Mouse (Mus musculus) right cerebral cortex, postnatal 36 days (tissue): ENCODE data around the gene Tep1.
A peak's percentile ranks its signal among the peaks of the same experiment; 100 is the strongest.
"Not testable (repeated sequence)": the region's sequence is repeated elsewhere in the genome, so short reads cannot be mapped to it uniquely, and the experiment has no call there.

ENCODE experiments used
- DNase-seq, 2 experiments: peaks; one replicate each; pipeline ENCODE4 v3.0.0; 2022; ENCODE audit warnings: low spot score in 2 of 2, mixed read lengths in 1 of 2

Gene Tep1

DNA sequence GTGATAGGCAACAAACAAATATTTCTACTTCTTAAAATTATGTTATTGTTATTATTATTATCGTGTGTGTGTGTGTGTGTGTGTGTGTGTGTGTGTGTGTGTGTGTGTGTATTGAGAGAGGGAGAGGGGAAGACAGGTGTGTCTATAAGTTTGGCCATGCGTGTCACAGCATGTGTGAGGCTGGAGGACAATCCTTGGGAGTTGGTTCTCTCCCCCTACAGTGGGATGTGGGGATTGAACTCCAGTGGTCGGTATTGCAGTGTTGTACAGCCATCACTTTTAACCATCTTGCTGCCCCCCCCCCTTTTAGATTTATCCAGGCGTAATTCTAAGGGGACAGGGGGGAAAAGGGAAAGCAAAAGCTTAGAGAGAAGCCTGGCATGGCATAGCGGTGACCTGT lies 1.7 kb downstream of the Tep1 start:
- DNase-seq, result no peak

DNA sequence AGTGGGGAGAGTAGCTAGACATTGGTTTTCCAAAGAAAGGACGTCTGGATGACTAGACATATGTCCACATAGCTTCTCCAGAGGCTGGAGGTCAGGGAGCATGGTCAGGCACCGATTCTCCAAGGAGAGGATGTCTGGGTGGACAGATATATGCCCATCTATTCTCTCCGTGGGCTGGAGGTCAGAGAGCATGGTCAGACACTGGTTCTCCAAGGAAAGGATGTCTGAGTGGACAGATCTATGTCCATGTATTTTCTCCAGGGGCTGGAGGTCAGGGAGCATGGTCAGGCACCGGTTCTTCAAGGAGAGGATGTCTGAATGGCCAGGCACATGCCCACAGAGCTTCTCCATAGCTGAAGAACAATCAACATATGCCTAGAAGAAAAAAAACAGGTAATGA lies 2.1 kb downstream of the Tep1 start:
- no peak for DNase-seq

DNA sequence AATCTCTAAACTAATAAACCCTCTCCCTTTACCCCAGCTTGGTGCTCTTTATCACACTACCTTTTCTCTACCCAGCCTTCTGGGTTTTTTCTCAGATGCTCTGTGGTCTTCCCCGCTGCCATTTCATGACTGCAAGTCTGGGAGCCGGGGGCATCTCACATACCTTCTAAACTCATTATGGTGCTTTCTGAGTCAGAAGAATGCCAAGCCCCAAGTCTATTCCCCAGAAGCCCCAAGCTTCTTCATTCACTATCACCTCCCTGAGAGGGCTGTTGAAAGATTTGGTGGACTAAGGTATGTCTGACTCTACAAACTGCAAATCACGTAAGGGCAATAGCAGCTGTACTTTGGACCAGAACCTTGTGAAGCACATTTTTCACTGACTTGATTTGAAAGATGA lies 3.4 kb downstream of the Tep1 start:
- no peak for DNase-seq

DNA sequence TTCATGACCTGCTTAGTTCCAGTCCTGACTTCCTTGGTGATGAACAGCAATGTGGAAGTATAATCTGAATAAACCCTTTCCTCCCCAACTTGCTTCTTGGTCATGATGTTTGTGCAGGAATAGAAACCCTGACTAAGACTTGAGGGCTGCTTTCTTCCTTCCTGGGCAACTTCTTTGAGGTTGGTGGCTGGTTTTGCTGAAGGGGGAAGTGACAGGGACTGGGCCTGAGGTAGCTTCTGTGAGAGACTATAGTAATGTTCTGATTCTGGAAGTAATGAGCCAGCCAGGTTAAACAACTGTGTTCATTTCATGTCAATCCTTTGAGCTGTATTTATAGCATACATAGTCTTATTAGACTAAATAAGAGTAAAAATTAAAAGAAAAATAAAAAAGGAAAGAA lies 5.4 kb downstream of the Tep1 start:
- not testable (repeated sequence) for DNase-seq

GRCm38 (mm10) chr14:50862641-50863040 lies 7.7 kb downstream of the Tep1 start:
- DNase-seq, result no peak

GRCm38 (mm10) chr14:50855788-50856187 lies 14.6 kb downstream of the Tep1 start:
- no peak for DNase-seq

DNA sequence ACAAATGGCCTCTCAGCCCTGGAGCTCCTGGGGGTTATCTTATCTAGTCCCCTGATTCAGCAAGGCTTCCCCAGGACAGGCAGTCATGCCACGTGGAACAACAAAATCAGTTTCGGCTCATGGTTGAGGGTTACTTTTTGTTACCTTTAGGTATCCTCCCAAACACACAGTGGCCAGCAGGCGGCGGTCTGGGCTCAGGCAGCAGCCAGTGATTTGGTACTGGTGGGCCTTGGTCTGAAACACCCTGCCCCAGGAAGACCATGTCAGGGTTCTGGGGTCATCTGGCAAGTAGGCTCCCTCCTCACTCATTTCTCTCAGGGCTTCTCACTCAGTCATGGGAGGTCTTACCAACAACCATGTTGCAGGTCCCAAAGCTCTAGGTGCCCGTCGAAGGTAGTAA lies 33.1 kb downstream of the Tep1 start:
- no peak for DNase-seq

DNA sequence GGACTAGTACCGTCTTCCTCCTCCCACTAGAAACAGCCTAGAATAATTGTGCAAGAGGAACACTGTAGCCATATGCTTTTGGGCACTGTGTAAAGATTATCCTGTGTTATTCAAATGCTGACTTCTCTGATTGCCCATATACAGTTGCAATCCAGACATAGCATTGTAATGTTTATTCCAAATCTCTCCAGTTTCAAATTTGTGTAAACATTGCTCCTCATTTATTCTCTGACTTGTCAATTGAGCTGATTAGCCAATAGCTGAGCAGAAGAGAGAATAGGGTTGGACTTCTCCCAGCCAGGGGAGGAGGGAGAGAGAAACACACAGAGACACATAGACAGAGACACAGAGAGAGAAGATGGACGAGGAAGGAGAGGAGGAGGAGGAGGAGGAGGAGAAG lies 35.9 kb downstream of the Tep1 start:
- no peak for DNase-seq

- no peak for DNase-seq
Observed at GRCm38 (mm10) chr14:50833964-50834363, 36.4 kb downstream of the Tep1 start.

- no peak for DNase-seq
Observed at GRCm38 (mm10) chr14:50829878-50830277, 40.5 kb downstream of the Tep1 start.

GRCm38 (mm10) chr14:50826579-50826978 lies 43.8 kb downstream of the Tep1 start:
- DNase-seq, result peak in 1 of 2 experiments; percentile 19

DNA sequence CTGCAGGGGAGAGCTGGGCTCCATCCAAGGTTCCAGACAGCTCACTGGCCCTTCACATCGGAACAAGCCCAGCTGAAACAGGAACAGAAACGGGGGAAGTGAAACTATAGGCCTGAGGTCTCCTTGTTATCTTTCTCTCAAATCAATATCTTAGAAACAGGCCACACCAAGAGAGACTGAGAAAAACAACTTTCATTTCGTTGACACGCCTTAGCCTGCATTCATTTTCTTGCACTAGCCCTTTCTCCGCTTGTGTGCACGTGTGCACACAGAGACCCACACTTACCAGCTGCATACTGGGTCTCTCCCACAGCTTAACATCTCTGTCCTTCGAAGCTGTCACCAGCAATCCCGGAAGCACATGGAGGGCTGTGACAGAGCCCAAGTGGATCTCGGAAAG lies 46.1 kb downstream of the Tep1 start:
- no peak for DNase-seq

DNA sequence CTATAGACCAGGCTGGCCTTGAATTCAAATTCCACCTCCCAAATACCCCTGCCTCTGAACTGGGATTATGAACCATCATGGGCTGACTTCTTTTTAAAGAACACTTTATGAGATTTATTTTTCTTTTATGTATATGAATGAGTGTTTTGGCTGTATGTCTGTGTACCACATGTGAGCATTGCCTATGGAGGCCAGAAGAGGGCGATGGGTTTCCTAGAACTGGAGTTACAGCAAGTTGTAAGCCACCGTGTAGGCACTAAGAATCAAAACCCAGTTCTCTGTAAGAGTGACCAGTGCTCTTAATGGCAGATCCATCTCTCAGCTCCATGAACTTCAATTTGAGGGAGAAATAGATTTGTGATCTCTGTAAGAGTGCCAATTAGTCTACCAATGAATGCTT lies 47.1 kb downstream of the Tep1 start:
- DNase-seq, result no peak

GRCm38 (mm10) chr14:50813060-50813459 lies 57.3 kb downstream of the Tep1 start:
- no peak for DNase-seq

DNA sequence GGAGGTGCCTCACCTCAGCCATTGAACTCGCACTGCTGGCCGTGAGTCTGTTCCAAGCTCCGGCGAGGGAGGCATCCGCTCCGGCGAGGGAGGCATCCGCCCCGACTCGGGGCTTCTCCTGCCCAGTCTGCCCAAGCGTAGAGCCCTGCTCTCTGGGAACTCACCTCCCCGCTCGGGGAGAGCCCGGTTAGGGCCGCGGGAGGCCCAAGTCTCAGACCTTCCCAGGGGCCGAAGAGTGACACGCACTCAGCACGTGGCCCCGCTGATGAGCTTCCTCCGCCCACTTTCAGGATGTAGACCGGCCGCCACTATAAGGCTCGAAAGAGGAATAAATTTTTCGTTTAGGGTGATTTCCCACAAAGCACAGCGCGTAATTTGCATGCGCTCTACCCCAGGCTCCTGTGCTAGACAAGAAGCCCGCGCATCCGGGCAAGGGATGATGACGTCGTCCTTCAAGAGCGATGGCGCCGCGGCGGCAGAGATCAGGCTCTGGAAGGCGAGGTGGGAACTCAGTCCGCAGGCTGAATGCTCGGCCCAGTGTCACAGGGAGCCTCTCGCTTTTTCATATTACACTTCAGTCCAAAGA lies 62.8 kb downstream of the Tep1 start, which contains the start of the genes Ccnb1ip1 and Parp2:
Ccnb1ip1 (minus strand) TSS at position 246 of the 586 bp plus-strand sequence.
Parp2 (plus strand) TSS at position 355 of the 586 bp plus-strand sequence.
- peak; percentile 96 to 97 for DNase-seq

DNA sequence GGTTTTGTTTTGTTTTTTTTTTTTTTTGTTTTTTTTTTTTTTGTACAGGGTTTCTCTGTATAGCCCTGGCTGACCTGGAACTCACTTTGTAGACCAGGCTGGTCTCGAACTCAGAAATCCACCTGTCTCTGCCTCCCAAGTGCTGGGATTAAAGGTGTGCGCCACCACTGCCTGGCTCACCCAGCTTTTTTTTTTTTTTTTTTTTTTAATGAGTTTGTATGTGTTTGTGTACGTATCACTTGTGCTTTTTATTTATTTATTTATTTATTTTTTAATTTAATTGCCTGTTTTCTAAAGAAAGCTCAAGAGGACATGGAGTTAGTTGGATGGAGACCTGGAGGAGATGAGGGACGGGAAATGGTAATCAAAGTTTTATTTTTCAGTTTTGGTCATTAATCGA lies 63.9 kb downstream of the Tep1 start:
- not testable (repeated sequence) for DNase-seq

DNA sequence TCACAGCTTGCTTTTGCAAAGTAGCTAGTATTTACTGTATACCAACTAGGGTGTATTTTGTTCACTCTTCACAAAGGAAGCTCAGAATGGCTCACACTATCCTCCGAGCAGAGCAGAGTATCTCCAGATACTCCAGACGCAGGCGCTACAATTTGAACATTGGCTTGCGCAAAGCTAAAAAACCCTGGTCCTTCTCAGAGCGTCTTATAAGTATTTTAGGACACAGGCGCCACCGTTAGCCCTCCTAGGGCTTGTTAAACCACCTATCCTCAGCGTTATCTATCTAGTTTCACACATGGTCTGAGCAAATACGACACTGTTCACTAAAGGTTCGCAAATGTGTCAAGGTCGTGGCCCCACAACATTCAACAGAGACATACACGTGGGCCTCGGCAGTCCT lies 65.7 kb downstream of the Tep1 start:
- DNase-seq, result no peak

GRCm38 (mm10) chr14:50802843-50803562 lies 67.4 kb downstream of the Tep1 start:
- DNase-seq, result no peak

GRCm38 (mm10) chr14:50802441-50802840 lies 67.9 kb downstream of the Tep1 start:
- DNase-seq, result no peak

DNA sequence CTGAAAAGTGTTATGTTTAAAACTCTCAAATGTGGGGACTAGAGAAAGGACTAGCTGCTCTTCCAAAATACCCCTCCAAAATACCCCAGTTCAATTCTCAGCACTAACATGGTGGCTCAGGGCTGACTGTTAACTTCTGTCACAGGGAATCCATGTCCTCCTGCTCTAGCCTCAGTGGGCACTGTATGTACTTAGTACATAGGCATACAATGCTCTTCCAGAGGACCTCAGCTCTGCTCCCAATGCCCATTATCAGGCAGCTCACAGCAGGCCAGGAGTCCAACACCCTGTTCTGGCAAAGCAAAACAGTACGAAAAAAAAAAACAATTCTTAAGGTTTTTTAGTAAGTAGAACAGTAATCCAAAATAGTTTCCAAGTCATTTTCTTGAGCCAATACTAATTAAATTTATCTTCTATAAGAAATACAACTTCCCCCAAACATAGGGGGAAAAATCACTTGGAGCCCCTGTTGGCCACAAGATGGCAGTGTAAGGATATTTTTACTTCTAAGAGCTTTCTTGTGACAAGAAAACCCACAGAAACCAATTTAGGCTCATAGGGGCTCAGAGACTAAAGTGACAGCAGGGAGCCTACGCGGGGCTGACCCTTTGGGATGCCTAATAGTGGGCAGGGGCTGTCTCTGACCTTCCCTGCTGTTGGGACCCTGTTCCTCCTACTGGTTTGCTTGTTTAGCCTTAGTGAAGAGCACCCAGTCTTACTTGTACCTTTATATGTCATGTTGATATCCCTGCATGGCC lies 70.7 kb downstream of the Tep1 start:
- peak in 1 of 2 experiments; percentile 3 for DNase-seq

DNA sequence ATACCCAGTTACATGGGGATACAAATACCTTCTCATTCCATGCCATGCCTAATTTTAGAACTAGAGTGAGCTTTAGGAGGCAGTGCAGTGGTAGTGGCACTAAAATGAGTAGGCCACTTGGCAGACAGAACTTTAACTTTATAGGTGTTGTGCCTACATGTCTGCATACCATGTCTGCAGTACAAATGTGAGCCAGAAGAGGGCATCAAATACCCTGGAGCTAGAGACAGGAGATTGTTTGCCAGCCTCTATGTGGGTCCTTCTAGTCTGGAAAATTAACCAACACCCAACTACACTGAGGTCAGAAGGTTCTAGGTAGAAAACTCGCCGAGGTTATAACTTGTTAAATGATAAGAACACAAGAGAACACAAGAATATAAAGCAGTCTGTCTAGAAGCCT lies 71.8 kb downstream of the Tep1 start:
- DNase-seq, result no peak

DNA sequence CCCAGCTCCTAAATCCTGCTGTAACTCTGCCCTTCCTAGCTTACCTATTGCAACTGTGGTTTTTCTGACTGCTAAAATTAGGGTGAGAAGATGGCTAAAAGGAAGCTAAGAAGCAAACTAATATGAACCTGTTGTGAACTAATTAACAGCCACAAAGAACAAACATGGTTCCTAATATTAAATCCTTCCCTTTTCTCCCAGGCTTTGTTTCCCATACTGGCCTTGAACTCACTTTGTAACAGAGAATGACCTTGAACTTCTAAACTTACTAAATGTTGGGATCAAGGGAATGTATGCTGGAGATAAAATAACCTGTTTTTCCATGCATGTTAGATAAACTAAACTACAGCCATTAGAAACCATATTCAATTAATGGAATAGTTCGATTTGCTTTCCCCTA lies 73.9 kb downstream of the Tep1 start:
- no peak for DNase-seq

DNA sequence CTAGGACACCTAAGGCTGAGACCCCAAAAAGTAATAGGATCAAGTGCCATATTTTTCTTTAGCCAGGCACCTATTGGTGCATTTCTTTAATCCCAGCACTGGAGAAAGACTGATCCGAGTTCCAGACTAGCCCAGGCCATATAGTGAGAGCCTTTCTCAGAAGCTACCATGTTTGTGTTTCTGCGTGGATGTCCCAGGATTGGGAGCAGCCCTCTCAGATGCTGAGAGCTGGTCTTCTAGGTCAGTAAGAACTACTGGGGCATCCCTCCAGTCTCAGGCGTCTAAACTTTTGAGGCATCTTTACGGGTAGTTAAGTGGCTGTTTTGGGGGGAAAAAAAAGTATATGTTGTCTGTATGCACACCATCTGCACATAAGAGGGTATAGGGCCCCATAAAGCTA lies 74.4 kb downstream of the Tep1 start:
- DNase-seq, result no peak
